ENCODE assay signal across 20 mouse cellular contexts in genomic region chr12:105338256-105338977, GRCm38 (mm10). TPM values are rescaled to one million over a fixed set of nuclear protein-coding genes. Genes with fewer than 3 reads are reported as not detected.
DNase-seq lines count a peak whose midpoint lies in the region; ATAC-seq and TF ChIP-seq lines count a peak whose summit lies in the region.
"Had no signal": no experiment of that assay in that cellular context is flagged by ENCODE, and none has a peak within 500 bp of the region (broad histone marks: within the 10 kb centered on the region; RNA-seq: fewer than 3 reads in every experiment).

No protein-coding gene starts in this region.

- no peak for DNase-seq in forebrain, embryonic 11.5 days (ENCODE audit: low spot score)
- peak; percentile 80 for DNase-seq in cerebellum, adult 11-12 months
- DNase-seq in cerebellum, postnatal 36 days = peak; percentile 76 to 80
- no peak for DNase-seq in midbrain, postnatal 0 days (ENCODE audit: low spot score)
- no peak for DNase-seq in heart, adult 18-20 months
- DNase-seq in kidney, adult 9 months = no peak
- DNase-seq: adrenal gland, adult 2 months; kidney, adult 8-10 months; right cerebral cortex, adult 18-20 months; spleen, adult 18-20 months; thymus, postnatal 36 days had no signal

- peaks cover 17% of the 10 kb centered on the region for H3K4me1 ChIP-seq in forebrain, embryonic 15.5 days
- H3K4me1 ChIP-seq in forebrain, embryonic 11.5 days (replicated peaks; ENCODE audit: control insufficient read depth, insufficient read depth, low read length) = peaks cover 7% of the 10 kb centered on the region
- peaks cover 17% of the 10 kb centered on the region; the same call in 1 of the 2 replicates for H3K4me1 ChIP-seq in midbrain, postnatal 0 days (ENCODE audit: insufficient read depth, low read length)
- peaks cover 6% of the 10 kb centered on the region; the same call in 1 of the 2 replicates for H3K4me1 ChIP-seq in heart, embryonic 11.5 days (ENCODE audit: control insufficient read depth, insufficient read depth, low read length)
- H3K4me1 ChIP-seq: liver, embryonic 12.5 days had no signal

- no peaks in the 10 kb centered on the region for H3K36me3 ChIP-seq in forebrain, embryonic 15.5 days
- H3K36me3 ChIP-seq in forebrain, embryonic 11.5 days (ENCODE audit: control insufficient read depth, insufficient read depth, low read length) = no peaks in the 10 kb centered on the region
- H3K36me3 ChIP-seq in midbrain, postnatal 0 days (ENCODE audit: insufficient read depth, low read length) = no peaks in the 10 kb centered on the region
- no peaks in the 10 kb centered on the region for H3K36me3 ChIP-seq in heart, embryonic 11.5 days (ENCODE audit: control insufficient read depth, insufficient read depth, low read length)
- H3K36me3 ChIP-seq: embryonic facial prominence, embryonic 10.5 days; heart, embryonic 12.5 days; liver, embryonic 12.5 days had no signal

- H3K4me2 ChIP-seq in forebrain, embryonic 15.5 days (replicated peaks) = peak overlapping the region; percentile 91
- H3K4me2 ChIP-seq in forebrain, embryonic 11.5 days (ENCODE audit: low read depth, low read length, severe bottlenecking) = no peak overlapping the region
- peak overlapping the region; percentile 82 for H3K4me2 ChIP-seq in midbrain, postnatal 0 days (ENCODE audit: low read depth, low read length, poor library complexity, severe bottlenecking)
- no peak overlapping the region for H3K4me2 ChIP-seq in heart, embryonic 11.5 days

- peak overlapping the region; percentile 68; the same call in 1 of the 2 replicates for H3K4me3 ChIP-seq in forebrain, embryonic 15.5 days
- H3K4me3 ChIP-seq in forebrain, embryonic 11.5 days (ENCODE audit: low read depth, low read length) = no peak overlapping the region
- H3K4me3 ChIP-seq in midbrain, postnatal 0 days (ENCODE audit: low read depth, low read length) = peak overlapping the region; percentile 82
- H3K4me3 ChIP-seq in heart, embryonic 11.5 days (ENCODE audit: low read depth, low read length) = no peak overlapping the region
- H3K4me3 ChIP-seq: liver, embryonic 12.5 days; megakaryocyte, embryonic 14.5 days had no signal

- H3K9me3 ChIP-seq in forebrain, embryonic 15.5 days = no peaks in the 10 kb centered on the region
- H3K9me3 ChIP-seq in forebrain, embryonic 11.5 days (ENCODE audit: control insufficient read depth, low read length) = no peaks in the 10 kb centered on the region
- no peaks in the 10 kb centered on the region for H3K9me3 ChIP-seq in midbrain, postnatal 0 days (ENCODE audit: low read length)
- H3K9me3 ChIP-seq in heart, embryonic 11.5 days (replicated peaks; ENCODE audit: control insufficient read depth, low read length) = no peaks in the 10 kb centered on the region
- H3K9me3 ChIP-seq: embryonic facial prominence, embryonic 10.5 days; liver, embryonic 12.5 days; megakaryocyte, embryonic 14.5 days had no signal

- H3K27me3 ChIP-seq in forebrain, embryonic 15.5 days = 0 out of 2 replicates have a peak, but pooled peaks cover 7% of the 10 kb centered on the region
- H3K27me3 ChIP-seq in forebrain, embryonic 11.5 days (ENCODE audit: control insufficient read depth, insufficient read depth, low read length) = peaks cover 25% of the 10 kb centered on the region
- no peaks in the 10 kb centered on the region for H3K27me3 ChIP-seq in midbrain, postnatal 0 days (ENCODE audit: insufficient read depth, low read length)
- peaks cover 58% of the 10 kb centered on the region for H3K27me3 ChIP-seq in heart, embryonic 11.5 days (ENCODE audit: control insufficient read depth, insufficient read depth, low read length)

- WGBS in forebrain, embryonic 15.5 days = 84% methylated on average over 11 of the region's 11 CpGs
- WGBS in forebrain, embryonic 11.5 days = 86% methylated on average over 11 of the region's 11 CpGs
- 77% methylated on average over 11 of the region's 11 CpGs for WGBS in midbrain, postnatal 0 days
- 69% methylated on average over 11 of the region's 11 CpGs for WGBS in heart, embryonic 11.5 days (ENCODE audit: insufficient replicate concordance)

- H3K9ac ChIP-seq in forebrain, embryonic 15.5 days (replicated peaks) = no peak overlapping the region
- H3K9ac ChIP-seq in forebrain, embryonic 11.5 days (ENCODE audit: low read length) = no peak overlapping the region
- 0 out of 2 replicates have a peak overlapping the region, but pooled peaks have one; percentile 29 for H3K9ac ChIP-seq in midbrain, postnatal 0 days (replicated peaks; ENCODE audit: low read length, poor library complexity, severe bottlenecking)
- H3K9ac ChIP-seq in heart, embryonic 11.5 days (ENCODE audit: low read depth, low read length) = no peak overlapping the region
- H3K9ac ChIP-seq: heart, embryonic 12.5 days; liver, embryonic 12.5 days had no signal

- ATAC-seq in forebrain, embryonic 15.5 days (replicated peaks) = no peak
- ATAC-seq in forebrain, embryonic 11.5 days (replicated peaks; ENCODE audit: low FRiP score) = no peak
- ATAC-seq in midbrain, postnatal 0 days (ENCODE audit: low FRiP score) = no peak
- no peak for ATAC-seq in heart, embryonic 11.5 days (replicated peaks; ENCODE audit: insufficient number of reproducible peaks, low FRiP score, low TSS enrichment)
- ATAC-seq: liver, embryonic 12.5 days had no signal

- TF ChIP-seq CTCF in midbrain, postnatal 0 days (IDR thresholded peaks at IDR 0.05) = peak; percentile 36

- no peak overlapping the region for H3K27ac ChIP-seq in forebrain, embryonic 15.5 days (replicated peaks)
- no peak overlapping the region for H3K27ac ChIP-seq in forebrain, embryonic 11.5 days (ENCODE audit: low read depth, low read length)
- no peak overlapping the region for H3K27ac ChIP-seq in midbrain, postnatal 0 days (ENCODE audit: low read depth, low read length)
- H3K27ac ChIP-seq in heart, embryonic 11.5 days (ENCODE audit: low read depth, low read length) = no peak overlapping the region
- H3K27ac ChIP-seq: embryonic facial prominence, embryonic 10.5 days; liver, embryonic 12.5 days; stomach, postnatal 0 days had no signal

RNA-seq across cellular contexts. Expression of gene Tunar, which starts 4.7 kb away (rescaled TPM):
- 5.0 and 5.4 TPM in 2 replicates for polyA plus RNA-seq in forebrain, embryonic 15.5 days (2015; fragmentation: Nextera tagmentation; extraction: Ambion mirVana)
- 0.65 and 0.91 TPM in 2 replicates for polyA plus RNA-seq in forebrain, embryonic 11.5 days (2014; fragmentation: Nextera tagmentation; extraction: Ambion mirVana)
- total RNA-seq in midbrain, postnatal 0 days (2014; rRNA removed) = 29.1 and 34.7 TPM in 2 replicates
- polyA plus RNA-seq in midbrain, postnatal 0 days (2015; fragmentation: Nextera tagmentation; extraction: Ambion mirVana) = 22.7 and 22.8 TPM in 2 replicates
- not detected for total RNA-seq in heart, adult 18-20 months (2021)
- 0.14 TPM in 1 of 2 replicates, not detected in the other for polyA plus RNA-seq in heart, embryonic 11.5 days (2014; fragmentation: Nextera tagmentation; extraction: Ambion mirVana)
- total RNA-seq: gastrocnemius, adult 8-10 months; hematopoietic stem cell, adult 5-6 weeks had no signal
- polyA plus RNA-seq: liver, embryonic 12.5 days had no signal

Comparison
In these comparisons a context has a peak if more than half of its experiments do, and no peak if none do; other contexts are left out.
1. H3K4me2 ChIP-seq: peak in forebrain, embryonic 15.5 days (single experiment) and midbrain, postnatal 0 days (single experiment); none in forebrain, embryonic 11.5 days (single experiment) and heart, embryonic 11.5 days (single experiment).
2. H3K4me3 ChIP-seq: peak in forebrain, embryonic 15.5 days (single experiment) and midbrain, postnatal 0 days (single experiment); none in forebrain, embryonic 11.5 days (single experiment) and heart, embryonic 11.5 days (single experiment).
3. DNase-seq: peak in cerebellum, adult 11-12 months (single experiment) and cerebellum, postnatal 36 days (2 of 2); none in forebrain, embryonic 11.5 days (single experiment), midbrain, postnatal 0 days (single experiment), heart, adult 18-20 months (0 of 2) and kidney, adult 9 months (single experiment).